Mouse (Mus musculus) lung, postnatal 14 days (tissue): Measurements from ENCODE around the gene Map2.
A peak's percentile ranks its signal among the peaks of the same experiment; 100 is the strongest.

Source experiments
- DNase-seq: peaks from one replicate; pipeline ENCODE4 v3.0.0; 2021

The Map2 gene

DNA sequence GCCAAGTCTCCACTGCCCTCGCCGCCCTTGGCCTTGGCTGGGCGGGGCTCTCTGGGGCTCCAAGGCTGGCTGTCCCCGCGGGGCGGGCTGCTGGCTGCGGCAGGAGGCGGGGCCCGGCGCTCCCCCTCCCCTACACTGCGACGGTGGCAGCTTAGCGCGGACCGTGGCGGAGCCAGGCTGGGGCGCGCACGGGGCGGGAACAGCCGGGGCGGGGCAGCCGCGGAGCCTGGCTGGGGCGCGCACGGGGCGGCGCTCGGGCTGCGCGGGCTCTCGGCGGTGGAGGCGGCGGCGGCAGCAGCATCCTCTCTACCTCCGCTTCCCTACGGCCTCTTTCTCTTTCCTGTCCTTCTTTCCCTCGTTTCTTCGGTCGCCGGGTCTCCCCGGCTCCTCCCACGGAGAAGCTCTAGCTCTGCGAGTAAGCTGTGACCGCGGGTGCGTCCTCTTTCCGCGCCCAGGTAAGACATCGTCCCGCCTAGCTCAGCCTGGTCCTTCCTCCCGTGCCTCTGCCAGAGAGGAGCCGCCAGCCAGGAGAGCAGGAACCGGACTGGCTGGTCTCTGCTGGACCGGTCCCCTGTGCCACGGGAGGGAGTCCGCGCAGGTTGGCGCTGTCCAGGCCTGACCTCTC, at the start of gene Map2:
Gene Map2, plus strand, starts transcription at position 233 of the 625 bp plus-strand sequence.
- DNase-seq: peak; percentile 83

DNA sequence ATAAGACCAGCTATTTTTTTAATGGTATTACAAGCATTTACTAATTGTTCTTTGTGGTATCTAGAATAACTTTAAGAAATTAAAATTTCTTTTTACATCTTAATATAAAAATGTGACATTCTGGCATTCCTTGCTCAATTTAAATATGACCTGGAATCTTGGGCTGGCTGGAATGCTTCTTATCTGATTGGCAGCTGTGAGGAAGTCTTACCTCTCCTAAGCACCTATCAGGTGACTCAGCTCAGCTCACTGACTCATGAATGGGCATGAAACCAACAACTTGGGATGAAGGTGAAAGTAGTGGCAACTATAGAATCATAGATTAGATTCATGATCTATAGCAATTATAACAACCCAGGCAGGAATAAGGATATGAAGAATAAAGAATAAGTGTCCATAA, 42.1 kb upstream of the Map2 start:
- DNase-seq: no peak

DNA sequence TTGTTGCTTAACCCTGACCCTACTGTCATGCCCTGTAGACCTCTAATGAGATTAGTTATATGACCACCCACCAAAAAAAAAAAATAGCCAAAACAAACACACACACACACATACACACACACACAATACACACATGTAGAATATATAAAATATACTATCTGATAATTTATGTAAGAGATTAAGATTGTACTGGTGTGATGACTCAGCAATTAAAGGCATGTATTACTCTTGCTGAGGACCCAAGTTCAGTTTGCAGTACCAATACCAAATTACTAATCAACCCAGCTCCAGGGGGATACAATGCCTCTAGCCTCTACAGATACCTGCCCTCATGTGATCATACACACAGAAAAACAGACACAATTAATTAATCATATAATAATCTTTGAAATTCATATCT, 39.7 kb upstream of the Map2 start:
- no peak for DNase-seq

DNA sequence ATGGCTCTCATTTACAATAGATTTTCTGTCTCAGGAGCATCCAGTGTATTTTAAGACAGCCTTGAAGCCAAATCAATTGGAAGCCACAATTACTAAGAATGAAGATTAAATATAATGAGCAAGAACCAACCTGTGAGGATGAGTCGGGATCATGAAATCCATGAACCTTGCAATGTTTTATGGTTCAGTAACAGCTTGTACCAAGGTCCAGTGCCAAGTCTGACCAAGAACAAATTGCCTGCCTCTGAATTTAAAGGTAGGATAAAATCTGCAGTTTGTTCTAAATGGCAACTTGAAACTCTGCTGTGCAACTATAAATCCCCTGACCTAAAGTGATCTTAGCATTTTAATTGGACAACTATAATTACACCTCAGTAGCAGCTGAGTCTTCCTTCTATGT, 34.4 kb upstream of the Map2 start:
- DNase-seq: no peak

DNA sequence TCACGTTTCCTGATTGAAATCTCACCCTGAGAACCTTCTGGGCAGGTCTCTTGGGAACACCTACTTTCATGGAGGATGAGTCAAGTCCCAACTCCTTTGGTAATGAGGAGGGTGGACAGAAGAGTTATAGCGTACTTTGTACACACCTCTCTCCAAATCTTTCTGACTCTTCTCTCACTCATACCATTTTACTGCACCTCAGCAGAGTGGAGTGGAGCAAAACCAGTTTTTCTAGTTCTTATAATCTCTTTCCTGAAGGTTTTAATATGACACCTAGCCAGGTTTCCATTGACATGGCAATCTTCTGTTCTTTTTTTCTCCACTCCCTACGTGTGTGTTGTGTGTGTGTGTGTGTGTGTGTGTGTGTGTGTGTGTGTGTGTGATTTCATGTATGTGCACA, 29.9 kb upstream of the Map2 start:
- DNase-seq: no peak

DNA sequence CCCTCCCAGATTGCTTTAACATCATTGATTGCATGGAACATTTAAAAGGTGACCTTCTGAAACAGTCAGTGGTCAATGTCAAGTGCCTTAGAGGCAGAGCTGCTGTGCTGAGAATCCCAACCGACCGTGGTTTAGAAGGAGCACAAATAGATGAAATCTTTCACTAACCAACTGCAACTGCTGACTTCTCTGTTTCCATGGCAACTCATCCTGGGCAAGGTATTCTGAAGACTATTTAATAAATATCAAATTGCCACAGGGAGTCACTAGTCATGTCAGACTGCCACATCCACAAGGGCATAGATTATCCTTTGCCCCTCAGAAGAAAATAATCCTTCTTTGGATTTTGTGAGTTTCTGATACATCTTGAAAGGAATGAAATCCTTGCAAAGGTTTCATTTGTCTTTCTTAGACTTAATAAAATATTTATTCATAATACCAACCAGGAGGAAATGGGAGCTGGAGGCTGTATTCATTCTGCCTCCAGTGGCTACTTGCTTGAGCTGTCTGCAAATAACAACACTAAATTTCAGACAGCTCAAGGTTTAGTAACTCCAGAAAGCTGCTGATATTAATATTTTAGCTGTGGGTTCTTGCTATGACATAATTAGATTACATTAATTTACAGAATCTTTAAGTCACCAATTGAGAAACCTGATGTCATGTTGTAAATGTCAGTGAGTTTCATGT, 26.1 kb upstream of the Map2 start:
- DNase-seq: no peak

DNA sequence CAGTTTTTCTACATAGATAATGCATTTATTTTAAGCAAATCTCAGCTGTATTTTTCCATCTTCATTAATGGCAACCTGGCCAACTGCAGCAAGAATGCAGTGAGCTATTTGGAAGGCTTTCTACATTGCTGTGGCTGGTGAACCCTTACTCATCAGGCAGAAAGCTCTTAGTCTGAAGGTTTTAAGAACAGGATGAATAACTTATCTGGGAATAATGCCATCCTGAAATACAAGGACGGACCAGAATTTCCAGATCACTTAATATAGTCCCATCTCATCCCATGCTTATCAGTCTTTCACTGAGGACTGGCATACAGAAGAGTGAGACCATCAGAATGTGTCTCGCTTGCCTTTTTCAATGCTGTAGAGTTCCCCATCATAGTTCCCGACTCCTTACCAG, 24.3 kb upstream of the Map2 start:
- no peak for DNase-seq

DNA sequence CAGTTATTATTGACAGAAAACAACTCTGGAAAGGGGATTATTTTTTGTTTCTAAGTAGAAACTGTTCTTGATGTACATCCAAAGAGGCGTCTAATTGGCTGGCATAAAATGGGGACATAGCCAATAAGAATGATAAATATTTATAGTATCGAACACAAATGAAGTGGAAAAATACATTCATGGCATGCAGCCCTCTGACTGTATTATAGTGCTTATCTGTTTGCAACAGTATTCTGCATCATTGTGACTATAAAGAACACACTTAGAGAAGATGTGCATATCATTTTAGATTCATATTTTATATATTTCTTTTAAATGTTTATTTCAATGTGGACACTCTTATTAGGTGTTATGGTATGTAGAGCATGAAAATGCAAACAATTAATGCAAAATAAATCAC, 17.9 kb upstream of the Map2 start:
- DNase-seq: no peak

DNA sequence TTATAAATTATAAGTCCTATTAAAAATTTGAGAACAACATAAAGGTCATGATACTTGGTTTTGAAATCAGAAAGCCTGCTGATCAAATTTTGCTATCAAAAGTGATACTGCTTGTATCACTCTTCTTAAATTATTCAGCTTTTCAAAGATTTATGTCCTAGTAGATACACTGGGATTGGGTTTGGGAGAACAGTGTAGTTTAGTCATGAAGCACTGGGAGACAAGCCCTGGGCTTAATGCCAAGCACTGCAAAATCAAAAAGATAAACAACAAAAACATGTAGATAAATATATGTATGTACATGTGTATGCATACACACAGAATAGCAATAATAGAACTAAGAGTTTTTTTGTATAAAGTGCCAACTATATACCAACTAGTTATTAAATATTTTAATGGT, 17.5 kb upstream of the Map2 start:
- no peak for DNase-seq

DNA sequence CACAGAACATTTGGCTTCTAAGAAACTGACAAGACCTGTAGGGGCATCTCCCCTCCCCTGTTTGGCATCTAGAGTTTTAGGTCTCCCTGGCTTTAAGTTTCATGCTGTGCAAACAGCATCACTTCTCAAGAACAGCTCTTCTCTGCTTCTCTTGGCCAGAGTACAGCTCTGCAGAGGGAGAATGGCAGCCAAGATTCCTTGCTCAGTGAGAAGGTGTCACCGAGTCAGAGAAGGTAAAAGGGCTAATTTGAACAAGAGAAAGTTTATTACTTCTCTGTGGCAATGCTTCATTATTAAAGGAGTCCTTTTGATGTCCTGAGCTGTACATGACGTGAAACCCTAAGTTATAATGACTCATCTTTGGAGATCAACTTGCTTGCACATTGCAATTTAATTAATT, 10.4 kb upstream of the Map2 start:
- no peak for DNase-seq

DNA sequence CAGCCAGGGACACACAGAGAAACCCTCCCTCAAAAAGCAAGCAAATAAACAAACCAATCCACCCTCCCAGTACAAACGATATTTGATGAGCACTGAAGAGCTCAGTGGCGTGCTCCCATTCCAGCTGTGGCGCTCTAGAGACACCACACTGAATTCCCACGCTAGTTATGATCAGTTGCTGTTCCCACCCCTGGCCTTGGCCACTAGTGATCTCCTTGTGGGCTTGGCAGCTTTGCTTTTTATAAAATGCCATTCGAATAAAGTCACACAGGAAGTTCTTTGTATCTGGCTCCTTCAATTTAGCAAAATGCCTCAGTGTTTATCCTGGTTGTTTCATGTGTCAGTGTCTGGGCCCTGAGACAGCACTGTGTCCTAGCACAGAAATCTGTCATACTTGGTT, 6.4 kb upstream of the Map2 start:
- no peak for DNase-seq

DNA sequence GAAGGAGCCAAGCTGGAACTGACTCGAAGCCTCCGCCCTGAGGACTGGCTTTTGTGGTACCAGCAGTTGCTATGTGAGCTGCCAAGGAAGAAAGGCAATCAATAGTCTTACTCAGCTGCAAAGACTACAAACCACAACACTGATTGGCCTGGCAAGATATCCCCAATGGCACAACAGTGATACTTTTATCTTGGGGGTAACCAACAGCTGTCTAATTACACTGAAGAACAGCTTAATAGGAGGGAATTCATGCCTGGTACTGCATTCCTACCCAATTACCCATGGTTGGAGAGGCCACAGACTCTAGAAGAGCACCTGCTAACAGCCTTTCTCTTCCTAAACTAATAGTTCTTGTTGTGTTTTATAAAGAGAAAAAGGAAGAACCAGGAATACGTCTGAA, 2.9 kb upstream of the Map2 start:
- DNase-seq: no peak

DNA sequence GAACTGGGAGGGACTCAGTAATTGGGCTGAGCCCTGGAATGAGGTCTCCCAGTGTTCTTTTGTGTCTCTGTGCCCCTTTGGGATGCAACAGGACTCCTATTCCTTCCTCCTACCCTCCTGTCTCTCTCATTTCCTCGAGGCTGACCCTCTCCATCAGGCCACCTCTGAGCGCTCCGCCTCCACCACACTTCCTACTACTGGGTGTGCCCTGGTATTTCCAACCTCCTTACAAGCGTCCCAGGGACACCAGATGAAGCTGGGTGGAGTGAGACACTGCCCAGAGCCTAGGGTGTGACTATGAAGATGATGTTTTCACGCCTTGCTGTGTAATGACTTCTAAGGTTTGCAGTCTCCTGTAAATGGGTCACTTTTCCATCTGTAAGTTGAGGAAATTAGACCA, 1.4 kb upstream of the Map2 start:
- no peak for DNase-seq

DNA sequence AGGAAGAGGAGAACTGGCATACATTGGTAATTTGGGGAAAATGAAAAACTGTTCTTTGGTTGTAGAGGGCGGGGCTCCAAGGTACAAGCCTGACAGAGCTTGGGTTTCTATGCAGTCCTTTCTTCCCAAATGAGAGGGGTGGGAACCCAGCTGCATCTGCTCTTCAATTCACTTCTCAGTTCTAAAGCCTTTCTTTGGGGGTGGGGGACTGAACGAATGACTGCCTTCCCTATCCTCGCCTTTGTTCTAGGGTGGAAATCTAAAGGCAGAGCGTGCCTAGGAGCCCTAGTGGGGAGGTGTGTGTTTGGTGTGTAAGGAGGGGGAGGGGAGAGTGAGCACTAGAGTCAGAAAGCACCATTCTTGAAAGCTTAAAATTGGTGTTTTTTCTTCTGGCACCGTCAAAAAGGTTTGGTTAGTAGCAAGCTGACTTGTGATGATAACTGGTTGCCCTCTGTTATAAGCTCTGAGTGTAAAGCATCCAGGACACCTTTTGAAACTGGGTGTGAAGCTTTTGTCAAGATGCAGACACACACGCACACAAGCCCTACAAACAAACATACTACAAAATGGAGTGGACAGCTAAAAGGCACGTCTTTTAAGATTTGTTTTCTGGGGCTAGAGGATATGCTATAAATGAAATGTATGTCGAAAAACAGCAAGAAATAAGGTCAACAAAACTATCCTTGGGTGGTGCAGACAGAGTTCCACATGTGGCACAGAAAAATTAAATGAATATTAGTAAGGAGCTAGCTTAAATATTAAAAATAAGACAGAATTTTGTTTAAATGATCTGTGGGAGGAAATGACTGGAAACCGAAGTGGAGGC, 1.2 kb downstream of the Map2 start:
- no peak for DNase-seq

DNA sequence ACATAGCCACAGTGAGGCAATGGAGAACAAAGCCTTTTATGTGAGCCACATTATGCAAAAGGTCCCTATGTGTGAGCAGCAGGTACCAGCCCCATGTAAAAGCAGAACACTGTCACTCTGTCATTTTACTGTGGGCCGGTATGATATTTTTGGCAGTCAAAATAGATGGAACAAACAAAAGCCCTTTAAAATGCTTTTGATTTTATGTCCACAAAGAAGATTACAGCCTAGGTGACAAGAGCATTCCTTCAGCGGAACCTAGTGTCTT, 1.7 kb downstream of the Map2 start:
- no peak for DNase-seq

DNA sequence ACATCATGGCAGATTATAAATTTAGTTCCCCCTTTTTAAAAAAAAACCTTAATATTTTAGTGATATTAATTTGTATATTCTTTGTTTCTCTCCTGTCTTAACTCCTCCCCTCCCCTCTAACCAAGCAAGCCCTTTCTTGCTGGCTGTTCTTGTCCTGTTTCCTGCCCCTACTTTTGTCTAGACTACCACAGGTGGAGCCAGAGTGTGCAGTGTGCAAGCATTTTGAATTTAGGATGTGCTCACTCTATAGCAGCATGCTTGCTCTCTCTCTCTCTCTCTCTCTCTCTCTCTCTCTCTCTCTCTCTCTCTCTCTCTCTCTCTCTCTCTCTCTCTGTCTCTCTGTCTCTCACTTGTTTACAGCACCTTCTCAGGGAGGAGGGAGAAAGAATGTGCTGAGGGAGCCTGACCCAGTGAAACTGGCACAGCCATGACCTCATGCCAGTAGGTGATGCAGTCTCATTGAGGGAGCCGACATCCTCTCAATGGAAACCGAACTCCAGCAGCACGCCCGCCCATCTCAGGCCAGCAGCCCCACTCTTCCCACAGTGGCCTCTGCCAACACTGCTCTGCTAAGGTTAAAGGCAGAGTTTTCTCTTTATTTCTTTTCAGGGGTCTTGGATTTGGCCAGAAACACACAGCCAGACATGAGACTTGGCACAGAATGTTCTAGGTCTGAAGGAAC, 2.6 kb downstream of the Map2 start:
- no peak for DNase-seq

DNA sequence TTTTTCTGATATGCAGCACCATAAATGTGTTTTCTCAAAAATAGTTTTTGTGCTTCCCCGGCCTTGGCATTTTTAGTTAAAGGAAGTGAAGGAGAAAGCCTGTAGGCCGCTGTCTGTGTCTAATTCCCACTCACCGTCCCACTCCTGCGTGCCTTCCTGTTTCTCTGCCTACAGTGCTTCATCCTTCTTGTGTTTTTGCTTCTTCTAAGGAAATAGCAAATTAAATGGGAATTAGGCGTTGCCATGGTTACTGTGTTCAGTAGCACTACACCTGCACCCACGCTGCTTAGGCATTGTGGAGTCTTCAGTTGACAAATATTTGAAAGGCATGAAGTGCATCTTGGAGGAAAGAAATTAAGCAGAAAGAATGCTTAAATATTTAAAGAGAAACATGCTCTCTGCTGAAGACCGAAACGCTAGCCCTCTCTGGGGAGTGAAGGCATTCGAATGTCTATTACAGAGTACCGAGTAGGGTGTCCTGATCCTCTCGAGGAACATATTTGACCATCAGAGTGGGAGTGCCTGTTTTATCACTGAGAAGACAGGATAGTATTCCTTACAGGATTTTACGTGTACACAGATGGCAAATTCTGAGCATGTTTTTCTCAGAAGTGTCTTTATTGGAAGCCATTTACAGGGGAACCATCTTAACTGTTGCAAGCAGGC, 12.1 kb downstream of the Map2 start:
- no peak for DNase-seq

DNA sequence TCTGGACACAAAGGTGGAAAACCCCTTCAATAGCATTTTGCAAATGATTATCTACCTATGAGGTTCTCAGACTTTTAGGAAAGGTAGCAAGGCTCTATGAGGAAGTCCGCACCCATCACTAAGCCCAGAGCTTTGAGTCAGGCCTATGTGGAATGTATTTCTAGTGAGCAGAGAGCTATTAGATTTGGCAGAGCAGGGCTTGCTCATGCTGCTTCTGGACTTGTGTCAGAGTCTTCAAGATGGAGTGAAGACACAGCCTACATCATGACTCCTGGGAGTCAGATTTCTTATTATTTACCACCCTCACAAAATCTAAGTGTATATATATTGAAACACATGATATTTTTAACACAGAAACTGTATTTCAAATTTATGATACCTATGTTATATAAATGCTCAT, 17.3 kb downstream of the Map2 start:
- DNase-seq: no peak

DNA sequence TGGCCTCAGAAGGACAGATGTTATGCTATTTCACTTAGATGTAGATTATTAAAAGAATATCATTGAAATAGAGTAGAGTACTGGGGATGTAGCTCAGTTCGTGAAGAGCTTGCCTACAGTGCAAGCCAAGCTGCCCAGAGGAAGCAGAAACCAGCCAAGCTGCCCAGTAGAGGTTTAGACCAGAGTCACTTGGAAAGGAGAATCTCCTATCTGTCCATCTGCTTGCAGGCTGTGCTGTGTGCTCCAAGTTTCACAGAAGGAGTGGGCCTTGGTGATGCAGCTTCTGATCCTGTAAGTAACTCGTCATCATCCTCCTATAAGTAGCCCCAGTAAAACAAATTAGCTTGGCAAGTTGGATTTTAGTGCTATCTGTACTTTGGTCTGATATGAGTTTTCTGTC, 17.8 kb downstream of the Map2 start:
- DNase-seq: no peak

DNA sequence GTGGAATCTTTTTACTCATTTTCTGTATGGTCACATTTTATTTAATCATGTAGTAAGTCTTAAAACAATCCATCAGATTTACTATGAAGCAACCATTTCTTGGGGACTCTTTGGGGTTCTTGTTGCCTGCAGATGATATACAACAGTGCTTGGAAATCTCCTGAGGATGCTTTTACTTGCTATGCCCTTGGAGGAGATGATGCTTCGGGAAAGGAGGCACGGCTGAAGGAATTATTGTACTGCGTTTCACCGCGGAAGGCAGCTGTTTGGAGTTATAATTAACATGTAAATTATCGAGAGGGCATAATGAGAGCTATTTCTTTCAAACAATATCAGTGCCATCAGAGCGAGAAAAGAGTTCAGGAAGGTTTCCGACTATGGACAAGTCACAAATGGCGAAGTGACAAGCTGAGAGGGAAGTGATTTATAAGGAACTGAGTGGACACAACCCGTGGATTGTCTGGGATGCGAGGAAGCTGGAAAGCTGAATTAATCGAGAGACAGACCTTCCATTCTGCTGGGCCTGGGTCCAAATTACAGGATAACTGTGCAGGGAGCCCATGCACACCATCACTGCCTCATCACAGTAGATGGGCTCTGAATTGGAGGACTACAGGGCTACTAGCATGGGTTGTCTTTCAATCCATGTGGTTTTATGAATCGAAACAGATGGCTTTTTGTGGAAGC, 20.1 kb downstream of the Map2 start:
- DNase-seq: no peak

DNA sequence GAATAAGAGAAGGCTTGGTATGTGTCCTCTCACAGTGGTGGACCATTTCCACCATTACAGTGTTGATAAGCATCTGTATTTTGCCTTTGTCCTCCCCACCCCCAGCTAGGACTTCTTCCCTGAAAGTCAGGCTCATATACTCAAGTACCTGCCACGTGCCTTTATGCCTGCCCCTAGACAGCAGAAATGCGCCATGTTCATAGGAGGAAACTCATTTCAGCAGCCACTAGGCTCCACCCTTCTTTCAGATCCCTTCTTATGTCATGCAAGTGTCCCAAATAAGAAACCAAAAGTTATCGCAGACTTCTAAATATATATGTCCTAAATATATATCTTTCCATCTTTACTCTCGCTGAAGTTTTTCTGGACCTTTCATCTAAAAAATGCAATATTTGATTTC, 21.2 kb downstream of the Map2 start:
- no peak for DNase-seq

DNA sequence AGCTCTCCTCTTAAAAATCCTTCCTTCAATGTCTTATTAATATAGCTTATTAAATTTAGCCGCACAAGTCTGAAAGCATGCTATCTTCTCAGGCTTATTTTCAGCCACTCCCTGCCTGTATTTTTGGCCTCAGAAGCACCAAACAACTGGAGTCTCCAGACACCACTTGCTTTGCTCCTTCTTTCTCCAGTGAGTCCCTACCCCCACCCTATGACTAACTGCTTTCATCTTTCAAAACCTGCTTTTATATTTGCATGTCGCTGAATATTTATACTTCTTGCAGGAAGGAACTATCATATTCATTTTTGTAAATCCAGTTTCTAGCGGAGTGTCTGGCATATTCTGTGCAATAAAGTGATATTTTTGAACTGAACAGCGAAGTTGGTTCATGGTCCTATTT, 21.6 kb downstream of the Map2 start:
- DNase-seq: no peak

DNA sequence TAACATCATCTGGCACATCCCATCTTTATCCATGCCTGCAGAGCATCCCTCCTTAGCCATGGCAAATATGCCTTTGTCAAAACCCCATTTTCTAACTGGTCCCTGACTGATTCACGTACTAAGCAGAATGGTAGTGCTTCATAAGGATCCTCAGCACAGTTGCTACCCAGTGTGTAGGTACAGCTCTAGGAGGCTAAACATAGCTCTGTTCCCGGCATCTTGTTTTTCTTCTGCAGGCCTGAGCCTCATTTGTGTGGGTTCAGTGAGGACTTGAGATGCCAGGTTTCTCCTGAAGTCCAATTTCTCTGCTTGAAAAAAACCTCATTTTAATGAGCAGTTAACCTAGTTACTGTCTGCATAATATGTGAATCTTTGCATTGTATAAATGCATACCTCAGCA, 30.4 kb downstream of the Map2 start:
- no peak for DNase-seq
